Mouse (Mus musculus): ENCODE results near the gene Fbln5.
A peak's percentile ranks its signal among the peaks of the same experiment; 100 is the strongest.

DNA sequence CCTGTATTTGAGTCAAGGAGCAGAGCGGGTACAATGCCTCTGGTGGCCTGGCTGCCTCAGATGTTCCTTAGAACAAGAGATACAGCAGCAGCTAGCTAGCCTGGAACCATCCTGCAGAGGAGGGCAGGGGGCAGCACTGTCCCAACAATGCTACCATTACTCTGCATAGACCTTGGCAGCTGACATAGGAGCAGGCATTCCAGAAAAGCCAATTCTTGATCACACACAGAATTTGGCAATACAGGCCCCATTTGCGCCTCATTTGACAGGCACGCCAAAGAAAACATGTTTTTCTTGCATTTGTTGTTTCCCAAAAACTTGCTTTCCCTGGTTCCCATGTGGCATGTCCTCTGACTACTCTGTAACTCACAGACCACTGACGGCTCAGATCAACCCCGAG lies 56.8 kb downstream of the Fbln5 start:
- peak; percentile 10; the same call in 1 of the 2 replicates for TF ChIP-seq CTCF (IDR thresholded peaks at IDR 0.05; ENCODE audit: low read depth)
- no peak for TF ChIP-seq EP300 (IDR thresholded peaks at IDR 0.05; ENCODE audit: low read depth)

Data from liver, postnatal 0 days (tissue).